Comparison of ENCODE assay signal across 26 mouse cellular contexts in the genomic region with DNA sequence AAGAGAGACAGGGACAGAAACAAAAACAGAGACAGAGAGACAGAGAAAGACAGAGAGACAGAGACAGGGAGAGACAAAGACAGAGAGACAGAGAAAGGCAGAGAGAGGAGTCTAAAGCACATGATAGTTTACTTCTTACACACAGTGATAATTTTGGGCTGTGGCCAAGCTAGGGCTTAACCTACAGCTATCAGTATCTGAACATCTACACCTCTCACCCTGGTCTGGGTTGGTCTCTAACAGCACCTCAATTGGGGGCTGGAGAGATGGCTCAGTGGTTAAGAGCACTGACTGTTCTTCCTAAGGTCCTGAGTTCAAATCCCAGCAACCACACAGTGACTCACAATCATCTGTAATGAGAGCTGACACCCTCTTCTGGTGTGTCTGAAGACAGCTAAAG. TPM values are rescaled to one million over a fixed set of nuclear protein-coding genes. Genes with fewer than 3 reads are reported as not detected.
"Had no signal": no experiment of that assay in that cellular context is flagged by ENCODE, and none has a peak within 500 bp of the region (broad histone marks: within the 10 kb centered on the region; RNA-seq: fewer than 3 reads in every experiment).

No protein-coding gene starts in this region.

- H3K27ac ChIP-seq: gastrocnemius, adult 2 months; heart, embryonic 13.5 days; heart, embryonic 15.5 days; hindbrain, embryonic 13.5 days; hindbrain, embryonic 15.5 days; hindbrain, postnatal 0 days; layer of hippocampus, adult 2 months; left cerebral cortex, adult 2 months; limb, embryonic 10.5 days; limb, embryonic 12.5 days had no signal

- H3K36me3 ChIP-seq: heart, embryonic 13.5 days; heart, embryonic 15.5 days; hindbrain, embryonic 13.5 days; hindbrain, embryonic 15.5 days; limb, embryonic 10.5 days; limb, embryonic 12.5 days had no signal

- H3K4me1 ChIP-seq: heart, embryonic 13.5 days; heart, embryonic 15.5 days; hindbrain, embryonic 13.5 days; hindbrain, embryonic 15.5 days; limb, embryonic 12.5 days had no signal

- DNase-seq: gastrocnemius, adult 2 months; gastrocnemius, postnatal 10 days; gastrocnemius, postnatal 25 days; heart, adult 18-20 months; heart, postnatal 14 days; heart, postnatal 36 days; kidney, adult 11 months; kidney, adult 2 months; kidney, adult 9 months; kidney, postnatal 10 days; kidney, postnatal 25 days; kidney, postnatal 4 days had no signal

- H3K4me3 ChIP-seq: gastrocnemius, adult 2 months; heart, embryonic 13.5 days; heart, embryonic 15.5 days; hindbrain, embryonic 13.5 days; hindbrain, embryonic 15.5 days; layer of hippocampus, adult 2 months; left cerebral cortex, adult 2 months; limb, embryonic 10.5 days; limb, embryonic 12.5 days had no signal

- H3K4me2 ChIP-seq: heart, embryonic 11.5 days; heart, embryonic 13.5 days; heart, embryonic 15.5 days; hindbrain, embryonic 13.5 days; hindbrain, embryonic 15.5 days; limb, embryonic 12.5 days had no signal

- ATAC-seq: hindbrain, postnatal 0 days; intestine, embryonic 16.5 days had no signal

- H3K27me3 ChIP-seq: heart, embryonic 15.5 days; hindbrain, embryonic 13.5 days; hindbrain, embryonic 15.5 days had no signal

- H3K9ac ChIP-seq: heart, embryonic 13.5 days; heart, embryonic 15.5 days; hindbrain, embryonic 13.5 days; hindbrain, embryonic 15.5 days; limb, embryonic 12.5 days had no signal

- H3K9me3 ChIP-seq: heart, embryonic 13.5 days; heart, embryonic 15.5 days; hindbrain, embryonic 13.5 days; hindbrain, embryonic 15.5 days; limb, embryonic 10.5 days; limb, embryonic 12.5 days had no signal

RNA-seq across cellular contexts. Expression of gene Lhx8, which starts 32.0 kb away (rescaled TPM):
- polyA plus RNA-seq: heart, postnatal 0 days; intestine, embryonic 14.5 days; intestine, embryonic 16.5 days; limb, embryonic 10.5 days; liver, adult 2 months had no signal
